Mouse (Mus musculus) hindbrain, postnatal 0 days (tissue): ENCODE results near the gene Spred3. TPM values are rescaled to one million over a fixed set of nuclear protein-coding genes. Genes with fewer than 3 reads are reported as not detected.

Source experiments
- ATAC-seq: fragments of 200-750 bp; cut with Nextera tagmentation; 2 replicates; pipeline ENCODE4 v1.8.0; 2017; ENCODE audit warnings: mild to moderate bottlenecking, moderate TSS enrichment, moderate library complexity
- DNase-seq: peaks from one replicate; pipeline ENCODE4 v3.0.0-alpha.2; 2015; ENCODE audit warnings: low spot score
- H3K27ac ChIP-seq: fragments of 300-500 bp; sonication (generic); 2 replicates; pipeline ENCODE4 v1.5.1; 2014; ENCODE audit warnings: mild to moderate bottlenecking
- H3K27me3 ChIP-seq: fragments of 300-500 bp; sonication (generic); 2 replicates; pipeline ENCODE4 v1.6.1; 2014; ENCODE audit warnings: low read length, mixed read lengths; ENCODE audit not compliant: insufficient read depth
- H3K36me3 ChIP-seq: fragments of 300-500 bp; sonication (generic); 2 replicates; pipeline ENCODE4 v1.6.1; 2014; ENCODE audit warnings: low read length, mixed read lengths; ENCODE audit not compliant: insufficient read depth
- H3K4me1 ChIP-seq: fragments of 300-500 bp; sonication (generic); 2 replicates; pipeline ENCODE4 v1.6.1; 2014; ENCODE audit warnings: antibody characterized with exemption, low read length, mixed read lengths; ENCODE audit not compliant: insufficient read depth
- H3K4me2 ChIP-seq: fragments of 300-500 bp; sonication (generic); 2 replicates; pipeline ENCODE4 v1.6.1; 2014; ENCODE audit warnings: low read depth, mild to moderate bottlenecking, low read length, moderate library complexity, mixed read lengths
- H3K4me3 ChIP-seq: fragments of 300-500 bp; sonication (generic); 2 replicates; pipeline ENCODE4 v1.5.1; 2014; ENCODE audit warnings: low read length
- H3K9ac ChIP-seq: fragments of 300-500 bp; sonication (generic); replicated peaks from 2 replicates; pipeline ENCODE4 v1.6.1; 2014; ENCODE audit warnings: mild to moderate bottlenecking, low read length, moderate library complexity, mixed read lengths
- H3K9me3 ChIP-seq: fragments of 300-500 bp; sonication (generic); 2 replicates; pipeline ENCODE4 v1.6.1; 2016; ENCODE audit warnings: low read length, mixed read lengths
- CTCF ChIP-seq: IDR thresholded peaks from 2 replicates; pipeline ENCODE4 v1.5.1; 2016; ENCODE audit warnings: antibody characterized with exemption, control low read depth, low read depth
- WGBS: fragments of 180-500 bp; shearing (Covaris S2); extraction: QIAGEN DNeasy Blood & Tissue Kit; methylation state at CpG from one replicate; pipeline ENCODE4 v1.1.7; 2014; 5-methylcytosine and 5-hydroxymethylcytosine counted together
- polyA plus RNA-seq: library from polyadenylated mRNA; unstranded; fragments of >200 nt; fragmentation: Nextera tagmentation; extraction: Ambion mirVana; gene quantifications from 2 replicates; pipeline ENCODE4 v1.2.1, GENCODE M21; 2015
- total RNA-seq: library from RNA; depleted of rRNA; stranded (reverse); fragments of >200 nt; gene quantifications from 2 replicates; pipeline ENCODE4 v1.2.3, GENCODE M21; 2014

Gene Spred3
- total and polyA plus RNA-seq, 2 experiments from 2014 or later, result 11.2 to 30.8 TPM

GRCm38 (mm10) chr7:29169231-29170065 lies 763 bp downstream of the Spred3 start:
- Histone ChIP-seq H3K27ac (peak overlapping the region; percentile 92), H3K27me3 (peaks cover 26% of the 10 kb centered on the region; the same call in 1 of the 2 replicates), H3K4me2 (peak overlapping the region; percentile 83), H3K4me3 (peak overlapping the region; percentile 80), H3K9ac (peak overlapping the region; percentile 78), H3K4me1 (peaks cover 12% of the 10 kb centered on the region), H3K36me3 (peaks cover 20% of the 10 kb centered on the region), H3K9me3 (no peaks in the 10 kb centered on the region)
- DNase-seq (peak; percentile 90), ATAC-seq (peak; percentile 88)
- 1% methylated on average over 30 of the region's 39 CpGs for WGBS
- no peak for TF ChIP-seq CTCF

- Histone ChIP-seq H3K9ac (peak overlapping the region; percentile 78), H3K36me3 (peaks cover 16% of the 10 kb centered on the region; the same call in 1 of the 2 replicates), H3K9me3 (no peaks in the 10 kb centered on the region), H3K27ac (peak overlapping the region; percentile 92), H3K4me1 (peaks cover 12% of the 10 kb centered on the region), H3K27me3 (peaks cover 21% of the 10 kb centered on the region; the same call in 1 of the 2 replicates), H3K4me2 (peak overlapping the region; percentile 83), H3K4me3 (peak overlapping the region; percentile 80)
- peak; percentile 20; the same call in 1 of the 2 replicates for TF ChIP-seq CTCF
- WGBS, result under 1% methylated on average over 14 of the region's 14 CpGs
- ATAC-seq (peak; percentile 18; the same call in 1 of the 2 replicates), DNase-seq (peak; percentile 75)
Measured at GRCm38 (mm10) chr7:29168791-29169230, 1.4 kb downstream of the Spred3 start.

GRCm38 (mm10) chr7:29168121-29168695 lies 2.0 kb downstream of the Spred3 start:
- ATAC-seq (0 out of 2 replicates have a peak, but pooled peaks have one; percentile 1), DNase-seq (no peak)
- peak overlapping the region; percentile 83 for H3K4me2 ChIP-seq
- peak overlapping the region; percentile 80 for H3K4me3 ChIP-seq
- peaks cover 15% of the 10 kb centered on the region; the same call in 1 of the 2 replicates for H3K27me3 ChIP-seq
- peaks cover 12% of the 10 kb centered on the region for H3K4me1 ChIP-seq
- H3K36me3 ChIP-seq, result peaks cover 10% of the 10 kb centered on the region; the same call in 1 of the 2 replicates
- no peaks in the 10 kb centered on the region for H3K9me3 ChIP-seq
- 3% methylated on average over 10 of the region's 10 CpGs for WGBS
- TF ChIP-seq CTCF, result no peak
- peak overlapping the region; percentile 92 for H3K27ac ChIP-seq
- peak overlapping the region; percentile 78 for H3K9ac ChIP-seq

DNA sequence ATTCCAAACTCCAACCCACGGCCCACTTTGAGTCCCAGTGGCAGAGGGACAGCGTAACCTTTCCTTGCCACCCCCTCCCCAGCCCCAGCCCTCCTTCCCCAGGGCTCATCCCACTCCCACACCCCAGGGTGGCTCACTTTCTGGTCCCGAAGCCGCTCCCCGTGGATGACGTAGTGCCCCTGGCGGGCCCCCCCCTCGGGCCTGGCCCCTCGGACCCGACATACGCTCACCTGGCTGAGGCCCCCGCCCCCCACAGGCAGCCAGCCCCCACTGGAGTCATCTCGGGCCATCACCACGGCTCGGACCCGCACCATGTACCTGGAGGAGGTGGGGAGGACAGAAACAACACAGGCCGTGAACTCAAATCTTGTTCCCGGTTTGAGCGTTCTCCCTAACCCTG lies 2.6 kb downstream of the Spred3 start:
- peaks cover 12% of the 10 kb centered on the region for H3K4me1 ChIP-seq
- no peaks in the 10 kb centered on the region for H3K9me3 ChIP-seq
- 17% methylated on average over 19 of the region's 19 CpGs for WGBS
- H3K36me3 ChIP-seq, result peaks cover 9% of the 10 kb centered on the region; the same call in 1 of the 2 replicates
- peak overlapping the region; percentile 78 for H3K9ac ChIP-seq
- ATAC-seq (no peak), DNase-seq (no peak)
- peak overlapping the region; percentile 80 for H3K4me3 ChIP-seq
- peak overlapping the region; percentile 83 for H3K4me2 ChIP-seq
- peak overlapping the region; percentile 92; the same call in 1 of the 2 replicates for H3K27ac ChIP-seq
- peaks cover 10% of the 10 kb centered on the region; the same call in 1 of the 2 replicates for H3K27me3 ChIP-seq
- no peak for TF ChIP-seq CTCF

GRCm38 (mm10) chr7:29162750-29163525 lies 7.3 kb downstream of the Spred3 start:
- WGBS, result 32% methylated on average over 9 of the region's 9 CpGs
- Histone ChIP-seq H3K9me3 (no peaks in the 10 kb centered on the region), H3K4me2 (no peak overlapping the region), H3K27me3 (no peaks in the 10 kb centered on the region), H3K9ac (no peak overlapping the region), H3K4me3 (no peak overlapping the region), H3K4me1 (no peaks in the 10 kb centered on the region), H3K27ac (no peak overlapping the region), H3K36me3 (peaks cover 17% of the 10 kb centered on the region)
- no peak for TF ChIP-seq CTCF
- ATAC-seq, result no peak
- no peak for DNase-seq

- ATAC-seq (no peak), DNase-seq (no peak)
- H3K27me3 ChIP-seq, result no peaks in the 10 kb centered on the region
- no peaks in the 10 kb centered on the region for H3K9me3 ChIP-seq
- TF ChIP-seq CTCF, result no peak
- H3K4me2 ChIP-seq, result no peak overlapping the region
- no peak overlapping the region for H3K9ac ChIP-seq
- 89% methylated on average over 5 of the region's 5 CpGs for WGBS
- no peak overlapping the region for H3K27ac ChIP-seq
- H3K4me3 ChIP-seq, result no peak overlapping the region
- H3K4me1 ChIP-seq, result no peaks in the 10 kb centered on the region
- peaks cover 17% of the 10 kb centered on the region for H3K36me3 ChIP-seq
Measured at GRCm38 (mm10) chr7:29162294-29162693, 7.9 kb downstream of the Spred3 start.
